Mouse (Mus musculus) gastrocnemius, postnatal 4 days (tissue): ENCODE data around the gene Prkcz. TPM values are rescaled to one million over a fixed set of nuclear protein-coding genes. Genes with fewer than 3 reads are reported as not detected.
"Not testable (repeated sequence)": the region's sequence is repeated elsewhere in the genome, so short reads cannot be mapped to it uniquely, and the experiment has no call there.

Source experiments
- DNase-seq, 2 experiments: peaks; one replicate each; pipeline ENCODE4 v3.0.0; 2021 to 2022; ENCODE audit warnings: low spot score in 2 of 2, mixed read lengths in 2 of 2
- total RNA-seq, 2 experiments: library from RNA; stranded (reverse); gene quantifications; 2 replicates each; pipeline ENCODE4 v1.2.3; 2021

The Prkcz gene
- total RNA-seq, 2 experiments from 2014 or later, result 4.4 to 5.4 TPM

GRCm38 (mm10) chr4:155248054-155248453 is 113.1 kb downstream of the Prkcz start:
- not testable (repeated sequence) for DNase-seq

- peak in 1 of 2 experiments; percentile 65 for DNase-seq
These were observed 114.5 kb downstream of the Prkcz start for GRCm38 (mm10) chr4:155246691-155247105.

GRCm38 (mm10) chr4:155245770-155246492 is 115.2 kb downstream of the Prkcz start:
- no peak for DNase-seq

GRCm38 (mm10) chr4:155243233-155243632 is 117.9 kb downstream of the Prkcz start:
- DNase-seq, result no peak

GRCm38 (mm10) chr4:155242292-155242691 is 118.9 kb downstream of the Prkcz start:
- DNase-seq, result no peak

GRCm38 (mm10) chr4:155241789-155242188 is 119.4 kb downstream of the Prkcz start:
- no peak for DNase-seq

- DNase-seq, result no peak
These were observed 121.7 kb downstream of the Prkcz start for GRCm38 (mm10) chr4:155239494-155239893.

GRCm38 (mm10) chr4:155238276-155238675 is 122.9 kb downstream of the Prkcz start:
- peak in 1 of 2 experiments; percentile 57 for DNase-seq

- no peak for DNase-seq
These were observed 124.3 kb downstream of the Prkcz start for GRCm38 (mm10) chr4:155236737-155237385.

GRCm38 (mm10) chr4:155235311-155236119 is 125.6 kb downstream of the Prkcz start:
- DNase-seq, result peak; percentile 73 to 91

- DNase-seq, result peak in 1 of 2 experiments; percentile 44
These were observed 126.5 kb downstream of the Prkcz start for GRCm38 (mm10) chr4:155234371-155235310.

- DNase-seq, result peak; percentile 74 to 87
These were observed 127.3 kb downstream of the Prkcz start for GRCm38 (mm10) chr4:155233878-155234277.

- no peak for DNase-seq
These were observed 132.7 kb downstream of the Prkcz start for GRCm38 (mm10) chr4:155228461-155228860.

- DNase-seq, result no peak
These were observed 133.2 kb downstream of the Prkcz start for GRCm38 (mm10) chr4:155227986-155228385.

GRCm38 (mm10) chr4:155225918-155226317 is 135.2 kb downstream of the Prkcz start:
- DNase-seq, result no peak

- no peak for DNase-seq
These were observed 137.3 kb downstream of the Prkcz start for GRCm38 (mm10) chr4:155223594-155224528.

GRCm38 (mm10) chr4:155222841-155223593 is 138.1 kb downstream of the Prkcz start:
- peak; percentile 100 for DNase-seq

GRCm38 (mm10) chr4:155222552-155222840 is 138.7 kb downstream of the Prkcz start, which contains the start of gene Ski:
TSS of gene Ski (minus strand) at chr4:155222592.
- DNase-seq, result no peak
